Mouse (Mus musculus) embryonic fibroblast, embryonic 13.5 days (primary cell): ENCODE data around the gene Pafah2.

Experiments
- CTCF ChIP-seq: IDR thresholded peaks from 2 replicates; pipeline ENCODE4 v1.5.1; 2011; ENCODE audit warnings: mild to moderate bottlenecking, control low read depth, low read length, moderate library complexity, borderline replicate concordance; ENCODE audit not compliant: insufficient read depth
- POLR2A ChIP-seq: IDR thresholded peaks from 2 replicates; pipeline ENCODE4 v1.6.1; 2011; ENCODE audit warnings: low read depth, mild to moderate bottlenecking, control low read depth, low read length, moderate library complexity

DNA sequence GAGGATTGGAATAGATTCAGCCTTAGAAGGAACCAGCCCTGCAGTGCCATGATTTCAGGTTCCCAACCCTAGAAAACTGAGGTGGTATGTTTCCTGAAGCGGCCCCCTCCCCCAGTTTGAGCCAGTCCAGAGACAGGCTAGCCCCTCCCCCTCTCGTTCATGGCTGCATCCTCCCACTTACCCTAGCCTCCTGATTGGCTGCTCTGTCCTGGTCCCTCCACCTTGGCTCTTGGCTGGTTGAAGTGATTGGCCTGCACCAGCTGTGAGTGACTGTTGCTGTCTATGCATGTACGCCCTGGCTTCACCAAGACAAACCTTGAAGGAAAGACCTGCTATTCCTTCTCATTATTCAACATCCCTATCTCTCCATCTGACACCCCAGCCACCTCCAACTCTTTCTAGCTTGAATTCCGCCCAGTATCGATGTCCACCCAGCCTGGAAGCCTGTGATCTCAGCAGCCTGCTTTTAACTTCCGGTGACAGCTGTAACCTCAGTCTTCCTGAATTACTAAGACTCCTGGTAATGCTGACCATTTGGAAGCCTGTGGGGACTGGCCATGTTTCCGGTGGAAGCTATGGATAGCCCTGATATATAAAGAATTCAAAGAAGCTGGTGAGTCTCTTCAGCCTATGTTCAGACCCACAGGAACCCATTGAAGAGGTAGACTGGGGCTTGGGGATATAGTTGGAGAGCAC, 61.2 kb downstream of the Pafah2 start:
- no peak for TF ChIP-seq CTCF
- TF ChIP-seq POLR2A: no peak
